Comparison of ENCODE assay signal across 9 mouse cellular contexts in genomic region chr10:109684109-109685056, GRCm38 (mm10).
A peak's percentile ranks its signal among the peaks of the same experiment; 100 is the strongest.
DNase-seq lines count a peak whose midpoint lies in the region; ATAC-seq and TF ChIP-seq lines count a peak whose summit lies in the region.
"Had no signal": no experiment of that assay in that cellular context is flagged by ENCODE, and none has a peak within 500 bp of the region (broad histone marks: within the 10 kb centered on the region; RNA-seq: fewer than 3 reads in every experiment).

No protein-coding gene starts in this region.

- 11% methylated on average over 27 of the region's 27 CpGs for WGBS in forebrain, embryonic 13.5 days
- WGBS in heart, postnatal 0 days: 43% methylated on average over 27 of the region's 27 CpGs
- 14% methylated on average over 27 of the region's 27 CpGs for whole genome bisulfite sequencing in midbrain, embryonic 13.5 days
- 50% methylated on average over 27 of the region's 27 CpGs for WGBS in stomach, embryonic 15.5 days

- in situ Hi-C loops in ES-E14 (cut with MboI; ENCODE audit: low sequenced_read_pairs in 2 of 2, unreplicated experiment in 2 of 2): no loop called here

- H3K9ac ChIP-seq in ES-E14 (ENCODE audit: insufficient read depth, low read depth, low read length, poor library complexity, severe bottlenecking): no peak overlapping the region
- H3K9ac ChIP-seq in forebrain, embryonic 13.5 days: peak overlapping the region; percentile 60
- H3K9ac ChIP-seq in heart, postnatal 0 days (replicated peaks; ENCODE audit: low read depth, low read length): no peak overlapping the region
- H3K9ac ChIP-seq in midbrain, embryonic 13.5 days (replicated peaks): peak overlapping the region; percentile 53
- H3K9ac ChIP-seq in stomach, embryonic 15.5 days: no peak overlapping the region

- peak overlapping the region; percentile 58 for H3K4me2 ChIP-seq in forebrain, embryonic 13.5 days
- H3K4me2 ChIP-seq in heart, postnatal 0 days (ENCODE audit: low read depth, low read length): peak overlapping the region; percentile 37
- H3K4me2 ChIP-seq in midbrain, embryonic 13.5 days (replicated peaks): peak overlapping the region; percentile 56
- H3K4me2 ChIP-seq in stomach, embryonic 15.5 days: peak overlapping the region; percentile 35

- peak; percentile 92 for ATAC-seq in cerebellum, adult (ENCODE audit: insufficient number of reproducible peaks, low FRiP score, low TSS enrichment)
- peak; percentile 94 for ATAC-seq in forebrain, embryonic 13.5 days
- peak; percentile 66; the same call in 1 of the 2 replicates for ATAC-seq in heart, postnatal 0 days (ENCODE audit: insufficient read depth, low read depth)
- ATAC-seq in midbrain, embryonic 13.5 days: peak; percentile 99
- ATAC-seq in stomach, embryonic 15.5 days (ENCODE audit: insufficient read depth, low FRiP score, low read depth): no peak

- TF ChIP-seq CTCF in heart, postnatal 0 days (IDR thresholded peaks at IDR 0.05; ENCODE audit: low read depth): peak; percentile 64

- H3K36me3 ChIP-seq in ES-E14 (ENCODE audit: control insufficient read depth, insufficient read depth, low read length, poor library complexity, severe bottlenecking): no peaks in the 10 kb centered on the region
- H3K36me3 ChIP-seq in forebrain, embryonic 13.5 days (ENCODE audit: poor library complexity, severe bottlenecking): no peaks in the 10 kb centered on the region
- H3K36me3 ChIP-seq in heart, postnatal 0 days (replicated peaks; ENCODE audit: control insufficient read depth, insufficient read depth, low read length): no peaks in the 10 kb centered on the region
- H3K36me3 ChIP-seq in midbrain, embryonic 13.5 days: no peaks in the 10 kb centered on the region; the same call in 1 of the 2 replicates
- H3K36me3 ChIP-seq in stomach, embryonic 15.5 days: no peaks in the 10 kb centered on the region

- no peak for TF ChIP-seq EP300 in heart, postnatal 0 days (IDR thresholded peaks at IDR 0.05; ENCODE audit: low read depth)

- DNase-seq in ES-E14 (ENCODE audit: low read depth, low spot score): peak; percentile 34
- DNase-seq in heart, postnatal 0 days (ENCODE audit: low spot score): peak; percentile 54
- DNase-seq in layer of hippocampus, postnatal 10 days (ENCODE audit: low spot score in 2 of 2): peak; percentile 71
- no peak for DNase-seq in spleen, postnatal 4 days (ENCODE audit: low spot score in 2 of 2)

- no peaks in the 10 kb centered on the region for H3K27me3 ChIP-seq in forebrain, embryonic 13.5 days
- H3K27me3 ChIP-seq in heart, postnatal 0 days (ENCODE audit: control insufficient read depth, insufficient read depth, low read length): no peaks in the 10 kb centered on the region
- H3K27me3 ChIP-seq in midbrain, embryonic 13.5 days: no peaks in the 10 kb centered on the region
- no peaks in the 10 kb centered on the region for H3K27me3 ChIP-seq in stomach, embryonic 15.5 days (replicated peaks)

- H3K9me3 ChIP-seq in ES-E14 (ENCODE audit: control insufficient read depth, insufficient read depth, low read depth, low read length): no peaks in the 10 kb centered on the region
- no peaks in the 10 kb centered on the region for H3K9me3 ChIP-seq in forebrain, embryonic 13.5 days (replicated peaks)
- H3K9me3 ChIP-seq in heart, postnatal 0 days (replicated peaks; ENCODE audit: control insufficient read depth, low read length): no peaks in the 10 kb centered on the region
- H3K9me3 ChIP-seq in midbrain, embryonic 13.5 days: no peaks in the 10 kb centered on the region
- no peaks in the 10 kb centered on the region for H3K9me3 ChIP-seq in stomach, embryonic 15.5 days

- no peak overlapping the region for H3K27ac ChIP-seq in ES-E14 (ENCODE audit: insufficient read depth, low read depth, low read length, poor library complexity, severe bottlenecking)
- H3K27ac ChIP-seq in forebrain, embryonic 13.5 days: peak overlapping the region; percentile 89
- no peak overlapping the region for H3K27ac ChIP-seq in heart, postnatal 0 days (ENCODE audit: low read depth)
- H3K27ac ChIP-seq in midbrain, embryonic 13.5 days: peak overlapping the region; percentile 91
- H3K27ac ChIP-seq in stomach, embryonic 15.5 days: no peak overlapping the region
- H3K27ac ChIP-seq: macrophage had no signal

- H3K4me3 ChIP-seq in ES-E14 (ENCODE audit: insufficient read depth in 1 of 2, low read depth in 1 of 2, low read length in 2 of 2, poor library complexity in 1 of 2, severe bottlenecking in 1 of 2): no peak overlapping the region
- peak overlapping the region; percentile 21 for H3K4me3 ChIP-seq in forebrain, embryonic 13.5 days
- peak overlapping the region; percentile 4; the same call in 1 of the 2 replicates for H3K4me3 ChIP-seq in heart, postnatal 0 days (ENCODE audit: low read depth, low read length)
- H3K4me3 ChIP-seq in midbrain, embryonic 13.5 days (replicated peaks): peak overlapping the region; percentile 29
- 0 out of 2 replicates have a peak overlapping the region, but pooled peaks have one; percentile 9 for H3K4me3 ChIP-seq in stomach, embryonic 15.5 days (replicated peaks)

- H3K4me1 ChIP-seq in ES-E14 (ENCODE audit: control insufficient read depth in 2 of 2, insufficient read depth in 2 of 2, low read length in 2 of 2, poor library complexity in 1 of 2): no peaks in the 10 kb centered on the region; a peak in 1 of 4 replicates
- peaks cover 21% of the 10 kb centered on the region for H3K4me1 ChIP-seq in forebrain, embryonic 13.5 days
- no peaks in the 10 kb centered on the region for H3K4me1 ChIP-seq in heart, postnatal 0 days (ENCODE audit: control insufficient read depth, insufficient read depth)
- H3K4me1 ChIP-seq in midbrain, embryonic 13.5 days (replicated peaks): peaks cover 24% of the 10 kb centered on the region
- no peaks in the 10 kb centered on the region for H3K4me1 ChIP-seq in stomach, embryonic 15.5 days

TF ChIP-seq in ES-E14, 5 proteins besides CTCF, POLR2A, EP300 and RAD21:
- TF ChIP-seq CHD2 (IDR thresholded peaks at IDR 0.05; ENCODE audit: low read depth, low read length) (no peak), HCFC1 (IDR thresholded peaks at IDR 0.05; ENCODE audit: borderline replicate concordance, insufficient read depth, low read length) (no peak), ZNF384 (IDR thresholded peaks at IDR 0.05; ENCODE audit: low read depth, low read length) (no peak), ZC3H11A (IDR thresholded peaks at IDR 0.05; ENCODE audit: borderline replicate concordance, low read depth, low read length) (no peak), MAFK (IDR thresholded peaks at IDR 0.05; ENCODE audit: insufficient read depth, low read depth, low read length) (no peak)

Comparison
In these comparisons a context has a peak if more than half of its experiments do, and no peak if none do; other contexts are left out.
1. DNase-seq: peak in ES-E14 (single experiment), heart, postnatal 0 days (single experiment) and layer of hippocampus, postnatal 10 days (2 of 2); none in spleen, postnatal 4 days (0 of 2).
2. H3K27ac ChIP-seq: peak in forebrain, embryonic 13.5 days (single experiment) and midbrain, embryonic 13.5 days (single experiment); none in ES-E14 (single experiment), heart, postnatal 0 days (single experiment) and stomach, embryonic 15.5 days (single experiment).
3. H3K4me3 ChIP-seq: peak in forebrain, embryonic 13.5 days (single experiment), heart, postnatal 0 days (single experiment), midbrain, embryonic 13.5 days (single experiment) and stomach, embryonic 15.5 days (single experiment); none in ES-E14 (0 of 2).
4. H3K9ac ChIP-seq: peak in forebrain, embryonic 13.5 days (single experiment) and midbrain, embryonic 13.5 days (single experiment); none in ES-E14 (single experiment), heart, postnatal 0 days (single experiment) and stomach, embryonic 15.5 days (single experiment).
5. Peak in every context shown above with its lines, with median percentiles within 50 percentile points of each other: H3K4me2 ChIP-seq.